Mouse (Mus musculus): ENCODE measurements at regions not wholly inside any gene's neighbourhood (a gene's known extent, or its start where the extent isn't known, plus 50 kb on each side); places are given as distances from the start of the nearest gene placed in this dataset.
"Not testable (repeated sequence)": the region's sequence is repeated elsewhere in the genome, so short reads cannot be mapped to it uniquely, and the experiment has no call there.

GRCm38 (mm10) chr4:89753484-89753883, 74.2 kb downstream of the Dmrta1 start:
- DNase-seq (ENCODE audit: low read depth, low spot score): no peak

DNA sequence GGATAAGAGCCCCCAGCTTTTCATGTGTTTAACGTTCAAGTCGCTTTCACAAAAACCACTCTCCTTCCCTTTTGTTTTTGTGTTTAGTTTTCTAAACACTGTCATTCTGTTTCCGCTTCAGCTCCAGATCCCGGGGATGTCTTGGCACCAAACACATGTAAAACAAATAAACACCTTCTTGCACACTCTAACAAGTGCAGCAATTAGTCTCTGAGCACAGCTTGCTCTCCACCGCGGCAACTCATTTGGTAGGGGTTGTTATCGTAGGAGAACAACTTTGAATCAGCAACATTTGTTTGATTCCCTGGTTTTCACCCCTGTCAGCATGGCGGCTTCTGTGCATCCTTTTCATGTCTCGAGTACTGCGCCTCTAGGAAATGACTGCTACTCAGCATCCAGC, 97.0 kb downstream of the Dmrta1 start:
- no peak for DNase-seq (ENCODE audit: low read depth, low spot score)

DNA sequence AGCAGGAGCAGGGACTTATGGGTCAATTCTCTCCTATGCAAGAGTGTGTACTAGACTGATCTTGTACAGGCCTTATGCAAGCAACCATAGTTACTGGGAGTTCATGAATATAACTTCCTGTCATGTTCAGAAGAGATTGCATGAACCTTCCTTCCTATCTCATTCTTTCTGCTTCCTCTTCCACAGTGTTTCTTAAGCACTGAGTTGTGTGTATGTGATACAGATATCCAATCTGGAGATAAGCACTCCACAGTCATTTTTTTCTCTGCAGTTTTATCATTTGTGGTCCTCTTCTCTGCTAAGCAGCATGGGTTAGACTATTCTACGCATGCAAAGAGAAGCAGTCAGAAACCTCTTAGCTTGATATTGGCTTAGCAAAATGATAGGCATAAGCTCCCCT, 102.3 kb downstream of the Dmrta1 start:
- no peak for DNase-seq (ENCODE audit: low read depth, low spot score)

- DNase-seq (ENCODE audit: low read depth, low spot score): no peak
These were observed 137.6 kb downstream of the Dmrta1 start for GRCm38 (mm10) chr4:89816823-89817222.

DNA sequence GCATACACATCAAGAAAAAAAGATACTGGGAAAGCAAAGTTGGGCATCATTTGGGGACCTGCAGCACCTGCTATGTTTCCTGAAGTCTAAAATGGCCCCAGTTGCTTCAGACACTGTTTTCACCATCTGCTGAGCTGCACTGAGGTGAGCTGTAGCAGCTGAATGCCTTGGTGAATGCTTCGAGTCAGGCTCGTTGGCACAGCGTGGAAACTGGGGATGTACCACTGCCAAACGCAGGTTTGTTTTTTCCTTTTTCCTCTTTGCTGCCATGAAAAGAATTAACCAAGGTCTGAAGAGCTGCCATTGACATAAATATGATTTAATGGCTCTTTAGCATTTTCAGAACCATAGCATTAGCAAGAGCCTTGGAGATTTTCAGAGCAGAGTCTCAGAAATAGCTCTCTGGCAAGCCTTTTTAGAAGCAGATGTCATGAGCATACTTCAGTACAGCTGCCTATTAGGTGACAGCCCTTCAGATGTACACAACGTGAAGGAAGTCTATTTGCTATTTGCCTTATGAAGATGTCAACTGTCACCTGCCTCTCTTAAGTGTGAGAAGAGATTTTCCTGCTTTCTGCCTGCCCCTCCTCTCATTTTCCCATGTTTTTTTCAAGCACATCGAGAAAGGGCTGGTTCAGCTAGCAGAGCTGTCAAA, 155.4 kb downstream of the Dmrta1 start:
- no peak for DNase-seq (ENCODE audit: low read depth, low spot score)

- DNase-seq (ENCODE audit: low read depth, low spot score): peak; percentile 11
These were observed 196.3 kb downstream of the Dmrta1 start for GRCm38 (mm10) chr4:89875375-89876055.

- not testable (repeated sequence) for DNase-seq (ENCODE audit: low read depth, low spot score)
These were observed 196.9 kb downstream of the Dmrta1 start for GRCm38 (mm10) chr4:89876131-89876530.

DNA sequence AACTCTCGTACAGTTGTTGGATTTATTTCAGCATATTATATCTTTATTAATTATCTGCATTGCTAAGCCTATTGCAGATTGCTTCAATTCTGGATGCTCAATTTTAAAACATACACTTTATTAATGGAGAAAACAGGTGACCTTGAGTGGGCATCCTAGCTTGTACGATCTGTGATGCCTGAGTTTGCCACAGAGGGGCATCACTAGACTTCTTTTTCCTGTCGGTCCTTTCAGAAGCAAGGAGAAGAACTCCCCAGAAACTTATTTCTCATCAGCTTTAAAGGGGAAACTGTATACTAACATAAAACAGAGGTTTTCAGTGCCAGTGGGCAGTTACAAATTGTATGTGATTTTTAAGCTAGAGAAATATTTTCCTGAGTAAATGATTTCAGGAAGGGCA, 201.8 kb downstream of the Dmrta1 start:
- DNase-seq (ENCODE audit: low read depth, low spot score): peak; percentile 7

DNA sequence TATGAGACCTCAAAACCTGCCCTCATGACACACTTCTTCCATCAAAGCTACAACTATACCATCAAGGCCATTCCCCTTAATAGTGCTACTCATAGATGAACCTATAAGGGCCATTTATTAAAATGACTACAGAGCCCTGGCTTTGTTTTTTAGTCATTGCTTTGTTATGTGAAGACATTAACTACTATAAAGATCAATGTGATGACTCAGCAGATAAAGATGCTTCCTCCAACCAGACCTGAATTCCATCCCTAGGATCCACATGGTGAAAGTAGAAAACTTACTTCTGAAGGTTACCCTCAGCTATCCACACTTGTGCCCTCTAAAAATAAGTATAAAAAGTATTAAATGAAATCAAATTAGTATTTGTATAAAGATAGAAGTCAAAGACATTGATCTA, 230.4 kb downstream of the Dmrta1 start:
- DNase-seq (ENCODE audit: low read depth, low spot score): no peak

- no peak for DNase-seq (ENCODE audit: low read depth, low spot score)
These were observed 258.4 kb downstream of the Dmrta1 start for GRCm38 (mm10) chr4:89937673-89938072.

- no peak for DNase-seq (ENCODE audit: low read depth, low spot score)
These were observed 262.1 kb downstream of the Dmrta1 start for GRCm38 (mm10) chr4:89941308-89941707.

GRCm38 (mm10) chr4:89976146-89976545, 242.5 kb upstream of the Zfp352 start:
- DNase-seq (ENCODE audit: low read depth, low spot score): no peak

- DNase-seq (ENCODE audit: low read depth, low spot score): no peak
These were observed 215.2 kb upstream of the Zfp352 start for GRCm38 (mm10) chr4:90003413-90003812.

GRCm38 (mm10) chr4:90003898-90004297, 214.7 kb upstream of the Zfp352 start:
- no peak for DNase-seq (ENCODE audit: low read depth, low spot score)

DNA sequence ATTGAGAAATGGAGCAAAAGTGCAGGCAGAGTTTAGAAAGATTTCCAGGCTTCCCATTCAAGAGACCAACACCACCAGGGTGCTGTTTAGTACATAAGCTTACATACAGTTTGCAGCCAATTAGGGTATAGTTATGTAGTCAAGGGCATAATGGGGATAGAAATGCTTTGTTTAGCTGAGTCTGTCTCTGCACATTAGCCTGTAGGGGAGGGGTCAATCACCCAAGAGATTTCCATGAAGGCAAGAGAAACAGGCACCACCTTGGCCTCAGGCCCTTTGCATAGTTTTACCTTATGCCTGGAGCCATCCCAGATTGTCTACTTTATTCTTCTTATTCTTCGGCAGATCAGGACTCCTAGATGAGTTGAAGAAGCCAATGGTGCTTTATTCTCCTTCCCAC, 205.9 kb upstream of the Zfp352 start:
- peak; percentile 42 for DNase-seq (ENCODE audit: low read depth, low spot score)

DNA sequence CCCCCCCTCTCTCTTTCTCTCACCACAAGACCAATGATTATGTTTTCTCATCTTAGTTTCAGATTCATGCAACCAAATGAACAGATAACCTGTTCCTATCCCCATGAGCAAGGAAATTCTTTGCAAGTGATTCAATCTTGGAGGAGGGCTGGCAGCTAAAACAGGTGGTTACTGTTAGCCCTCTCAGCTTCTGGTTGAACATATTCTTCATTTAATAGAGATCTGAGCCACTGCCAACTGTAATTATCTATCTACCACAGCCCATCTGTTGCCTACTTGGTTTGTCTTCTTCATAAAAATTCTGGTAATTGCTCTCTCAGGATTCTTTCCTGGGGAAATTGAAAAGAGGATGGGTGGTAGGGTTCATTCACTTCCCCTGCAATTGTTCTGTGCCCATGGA, 204.4 kb upstream of the Zfp352 start:
- DNase-seq (ENCODE audit: low read depth, low spot score): no peak
